Mouse (Mus musculus): ENCODE results near the gene Actr3.
"Not testable (repeated sequence)": the region's sequence is repeated elsewhere in the genome, so short reads cannot be mapped to it uniquely, and the experiment has no call there.

Gene Actr3

DNA sequence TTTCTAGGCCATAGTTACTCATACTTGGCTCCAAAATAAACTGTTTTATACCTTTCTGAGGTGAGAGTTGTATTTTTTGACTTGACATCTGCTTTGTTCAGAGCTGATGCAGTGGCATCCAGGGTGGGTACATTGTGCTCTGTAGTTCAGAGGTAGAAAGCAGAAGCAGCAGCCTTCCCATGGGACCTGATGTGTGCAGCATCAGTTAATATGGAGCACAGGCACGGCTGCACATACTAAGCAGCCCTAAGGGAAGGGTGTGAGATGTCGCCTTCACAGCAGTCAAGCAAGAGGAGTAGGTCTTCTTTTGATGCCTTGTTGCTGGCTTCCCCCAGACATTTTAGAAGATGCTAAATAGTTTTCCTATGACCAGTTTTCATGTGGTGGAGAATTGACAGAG, 3.3 kb upstream of the Actr3 start:
- DNase-seq (ENCODE audit: low read depth, low spot score) = no peak

DNA sequence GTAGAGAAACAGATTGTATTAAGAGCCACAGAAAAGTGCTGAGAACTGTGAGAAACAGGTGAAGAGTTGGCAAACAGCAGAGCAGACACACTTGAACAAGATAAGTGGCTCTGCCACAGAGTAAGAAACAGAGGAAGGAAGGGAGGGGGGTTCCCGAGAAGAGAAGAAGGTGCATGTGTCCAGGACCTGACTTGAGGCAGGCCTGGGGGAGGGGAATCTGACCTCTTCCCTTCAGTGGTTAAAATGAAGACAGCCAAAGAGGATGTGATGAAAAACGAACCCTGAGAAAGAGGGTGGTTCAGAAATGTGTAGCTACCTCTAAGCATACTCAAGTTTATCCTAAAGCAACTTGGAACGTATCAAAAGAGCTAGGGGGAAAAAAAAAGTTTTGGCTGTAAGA, 2.4 kb upstream of the Actr3 start:
- no peak for DNase-seq (ENCODE audit: low read depth, low spot score)

DNA sequence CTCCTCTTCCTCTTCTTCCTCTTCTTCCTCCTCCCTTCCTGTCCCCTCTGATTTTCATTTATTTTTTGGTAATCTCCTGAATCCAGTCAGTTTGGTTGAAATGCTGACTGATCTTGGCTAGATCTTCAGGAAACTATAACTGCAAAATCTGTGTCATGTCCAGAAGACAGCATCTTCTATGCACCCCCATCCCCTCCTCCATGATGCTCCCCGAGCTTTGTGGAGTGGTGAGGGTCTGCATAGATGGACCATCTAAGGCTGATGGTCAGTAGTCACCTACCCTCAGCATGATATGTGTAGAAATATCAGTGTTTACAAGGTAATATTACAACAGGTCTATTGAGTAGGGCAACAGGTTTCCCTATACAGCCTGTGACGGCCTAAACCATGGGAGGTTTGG, 1.6 kb upstream of the Actr3 start:
- DNase-seq (ENCODE audit: low read depth, low spot score) = no peak

DNA sequence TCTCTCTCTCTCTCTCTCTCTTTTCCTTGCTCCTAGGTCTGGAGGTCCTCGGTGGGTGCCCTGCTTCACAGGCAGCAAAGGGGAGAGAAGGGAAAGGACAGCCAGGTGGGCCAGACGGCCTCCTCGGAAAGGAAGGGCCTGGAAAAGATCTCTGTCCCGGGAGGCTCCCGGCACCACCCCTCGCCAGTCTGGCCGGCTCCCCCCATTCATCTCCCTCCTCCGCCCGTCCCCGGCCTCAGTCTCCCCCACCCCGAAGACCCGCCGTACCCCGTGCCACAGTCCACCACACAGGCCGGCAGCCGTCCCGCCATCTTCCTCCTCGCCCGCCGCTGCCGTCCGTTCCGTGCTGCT, 534 bp downstream of the Actr3 start:
- no peak for DNase-seq (ENCODE audit: low read depth, low spot score)

DNA sequence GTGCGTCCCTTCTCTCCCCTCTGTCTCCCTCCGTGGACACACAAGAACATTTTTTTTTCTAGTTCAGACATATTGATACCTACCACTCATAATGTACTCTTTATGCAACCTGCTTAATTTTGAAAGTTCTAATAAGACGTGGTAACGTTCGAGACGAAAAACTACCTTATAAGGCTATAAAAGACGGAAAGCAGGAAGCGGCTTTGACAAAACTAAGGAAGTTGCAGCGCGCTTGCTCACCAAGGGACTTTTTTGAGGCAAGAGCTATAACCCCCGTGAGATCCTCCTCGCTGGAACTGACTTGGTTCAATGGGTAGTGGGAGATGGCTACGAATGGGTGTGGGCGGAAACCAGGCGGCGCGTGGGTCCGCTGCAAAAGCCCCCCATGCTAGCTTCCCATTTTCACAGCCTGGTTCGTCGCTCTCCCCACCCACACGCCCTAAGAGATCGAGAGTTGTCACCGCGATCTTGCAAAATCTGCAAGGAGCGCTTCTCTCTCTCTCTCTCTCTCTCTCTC, 984 bp downstream of the Actr3 start:
- no peak for DNase-seq (ENCODE audit: low read depth, low spot score)

DNA sequence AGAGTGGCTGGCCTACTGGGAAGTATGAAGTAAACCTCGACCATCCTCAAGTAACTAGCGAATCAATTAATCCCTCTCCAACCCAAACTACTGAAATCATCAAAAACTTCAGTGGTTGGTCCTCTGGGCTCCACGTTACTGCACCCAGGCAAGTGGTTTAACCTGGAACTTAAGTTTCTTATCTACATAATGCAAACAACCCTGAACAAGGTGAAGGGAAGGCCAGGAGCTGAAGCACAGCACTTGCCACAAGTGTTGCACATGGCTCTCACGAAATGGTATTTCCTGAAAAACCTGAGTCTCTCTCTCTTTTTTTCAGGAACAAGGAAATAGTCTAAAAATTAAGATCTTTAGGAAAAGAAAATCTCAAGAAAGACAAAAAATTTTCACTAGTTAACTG, 4.2 kb downstream of the Actr3 start:
- DNase-seq (ENCODE audit: low read depth, low spot score) = no peak

DNA sequence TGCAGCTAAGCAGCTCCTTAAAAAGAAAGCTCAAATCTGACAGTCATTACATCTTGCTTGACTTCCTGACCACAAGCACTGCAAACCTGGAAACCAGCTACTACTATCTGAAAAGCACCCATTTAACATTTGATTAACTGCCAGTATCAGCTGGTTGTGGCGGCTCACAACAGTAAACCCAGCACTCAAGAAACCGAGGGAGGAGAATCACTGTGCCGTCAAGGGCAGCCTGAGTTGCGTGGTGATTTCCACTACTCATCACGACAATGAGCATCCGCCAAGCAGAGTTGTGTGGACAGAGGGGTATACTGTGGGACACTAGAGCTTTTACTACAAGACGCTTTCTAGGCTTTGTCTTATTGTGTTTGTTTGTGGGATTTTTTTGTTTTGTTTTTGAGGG, 4.8 kb downstream of the Actr3 start:
- no peak for DNase-seq (ENCODE audit: low read depth, low spot score)

DNA sequence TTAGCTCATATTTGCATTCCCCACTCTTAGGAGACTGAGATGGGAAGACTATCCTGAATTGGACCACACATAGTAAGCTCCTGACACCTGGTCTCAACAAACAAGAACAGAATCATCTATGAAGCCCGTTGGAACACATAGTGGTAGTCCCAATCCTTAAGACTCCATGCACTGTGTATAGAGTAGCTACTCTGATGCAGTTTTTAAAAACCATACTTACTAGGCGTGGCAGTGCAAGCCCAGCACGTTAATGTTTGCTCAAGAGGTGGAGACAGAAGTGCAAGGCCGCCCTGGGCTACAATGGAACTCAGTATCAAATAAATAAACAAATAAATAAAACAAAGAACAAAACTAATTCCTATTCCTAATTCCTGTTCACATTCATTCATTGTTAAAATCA, 5.5 kb downstream of the Actr3 start:
- no peak for DNase-seq (ENCODE audit: low read depth, low spot score)

DNA sequence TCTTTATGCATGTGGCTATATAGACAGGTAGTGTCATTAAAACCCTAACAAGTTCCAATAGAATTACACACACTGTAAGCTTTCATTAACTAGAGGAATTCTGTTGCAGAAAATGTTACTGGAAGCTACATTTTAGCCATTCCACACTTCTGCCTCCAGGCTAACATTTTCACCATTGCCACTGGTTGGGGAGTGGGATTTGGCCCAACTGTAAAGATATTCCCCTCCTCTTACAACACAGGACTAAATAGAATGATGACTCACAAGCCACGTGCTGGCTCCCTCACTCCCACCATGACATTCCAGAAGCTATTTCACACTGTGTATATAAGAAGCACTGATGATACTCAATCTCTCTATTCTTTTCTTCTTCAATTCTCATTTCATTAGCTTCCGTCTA, 7.2 kb downstream of the Actr3 start:
- DNase-seq (ENCODE audit: low read depth, low spot score) = no peak

DNA sequence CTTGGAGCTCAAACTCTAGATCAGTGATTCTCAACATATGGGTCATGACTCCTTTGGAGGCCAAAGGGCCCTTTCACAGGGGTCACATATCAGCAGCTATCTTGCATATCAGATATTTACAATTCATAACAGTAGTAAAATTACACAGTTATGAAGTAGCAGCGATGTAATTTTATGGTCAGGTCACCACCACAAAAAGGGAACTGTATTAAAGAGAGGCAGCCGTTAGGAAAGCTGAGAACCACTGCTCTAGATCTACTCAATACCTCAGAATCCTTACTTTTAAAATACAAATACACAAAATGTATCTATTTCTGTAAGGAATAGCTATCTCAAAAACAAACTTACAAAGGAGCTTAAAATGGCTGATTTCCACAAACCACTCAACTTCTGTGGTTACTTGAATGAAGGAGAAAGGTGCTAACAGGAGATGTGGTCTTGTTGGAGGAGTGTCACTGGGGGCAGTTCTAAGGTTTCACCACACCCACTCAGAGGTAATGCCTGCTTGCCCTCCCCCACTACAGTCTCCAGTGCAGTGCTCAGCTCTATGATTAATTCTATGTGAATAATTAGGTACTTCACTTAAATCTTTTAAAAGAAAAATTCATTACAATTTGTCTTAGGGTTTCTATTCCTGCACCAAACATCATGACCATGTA, 9.0 kb downstream of the Actr3 start:
- DNase-seq (ENCODE audit: low read depth, low spot score) = no peak

DNA sequence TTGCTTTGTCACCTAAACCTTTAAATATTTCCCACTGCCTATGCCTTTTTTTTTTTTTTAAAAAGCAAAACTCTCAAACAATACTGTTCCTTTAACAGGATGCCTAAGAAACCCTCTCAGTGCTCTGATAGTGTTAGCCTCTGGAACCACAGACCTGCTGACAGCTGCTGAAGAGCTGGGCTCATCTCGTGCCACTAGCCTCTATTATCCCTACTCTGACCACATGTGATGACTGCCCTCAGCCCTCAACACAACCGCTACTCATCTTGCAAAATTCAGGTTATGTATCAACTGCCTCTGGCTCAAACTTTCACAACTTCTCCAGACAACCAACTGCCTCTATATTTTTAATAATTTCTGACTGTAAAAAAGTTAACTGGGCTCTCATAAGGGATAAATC, 15.6 kb downstream of the Actr3 start:
- no peak for DNase-seq (ENCODE audit: low read depth, low spot score)

DNA sequence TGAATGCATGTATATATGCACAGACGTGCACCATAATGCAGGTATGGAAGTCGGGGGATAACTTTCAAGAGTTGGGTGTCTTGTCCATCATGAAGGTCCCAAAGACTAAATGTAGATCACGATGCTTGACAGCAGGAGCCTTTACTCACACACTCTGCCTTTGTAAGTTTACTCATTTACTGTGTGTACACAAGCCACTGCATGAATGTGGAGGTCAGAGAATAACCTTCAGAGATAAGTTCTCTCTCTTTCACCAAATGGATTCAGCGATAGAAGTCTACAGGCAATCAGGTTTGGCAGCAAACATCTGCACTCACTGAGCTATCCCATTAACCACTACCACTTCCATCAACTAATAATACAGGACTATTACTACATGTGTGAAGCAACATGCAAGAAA, 16.8 kb downstream of the Actr3 start:
- DNase-seq (ENCODE audit: low read depth, low spot score) = no peak

DNA sequence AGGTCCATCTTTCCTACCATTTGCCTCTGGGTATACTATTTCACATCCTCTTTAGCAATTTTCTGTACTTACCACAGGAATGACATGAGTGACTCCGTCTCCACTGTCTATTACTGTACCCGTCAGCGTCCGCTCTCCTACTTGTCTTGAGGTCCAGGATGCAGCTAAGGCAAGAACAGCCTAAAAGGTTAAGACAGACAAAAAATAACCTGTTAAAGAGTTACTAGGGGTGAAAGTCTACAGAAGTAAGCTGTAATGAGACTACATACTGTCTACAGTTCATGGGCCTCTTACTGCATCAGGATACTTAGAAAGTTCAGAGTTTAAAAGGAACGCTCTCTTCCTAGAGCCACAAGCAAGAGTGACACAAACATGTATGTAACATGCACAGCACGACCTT, 28.3 kb downstream of the Actr3 start:
- DNase-seq (ENCODE audit: low read depth, low spot score) = no peak

DNA sequence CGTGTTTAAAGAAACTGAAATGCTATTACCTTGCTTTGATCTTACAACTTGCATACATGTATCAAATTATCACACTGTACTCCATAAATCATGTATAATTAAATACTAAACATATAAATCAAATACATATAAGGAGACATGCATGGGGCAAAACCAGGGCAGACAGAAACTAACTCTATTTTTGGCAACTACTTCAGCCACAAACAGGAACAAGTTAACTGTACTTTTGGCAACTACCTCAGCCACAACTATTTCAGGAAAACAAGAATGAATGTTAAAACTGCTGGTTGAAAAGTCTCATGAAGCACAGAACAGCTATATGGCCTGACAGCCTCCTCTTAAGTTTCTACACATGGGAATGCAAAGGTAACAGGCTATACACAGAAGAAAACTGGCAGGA, 40.1 kb downstream of the Actr3 start:
- no peak for DNase-seq (ENCODE audit: low read depth, low spot score)

DNA sequence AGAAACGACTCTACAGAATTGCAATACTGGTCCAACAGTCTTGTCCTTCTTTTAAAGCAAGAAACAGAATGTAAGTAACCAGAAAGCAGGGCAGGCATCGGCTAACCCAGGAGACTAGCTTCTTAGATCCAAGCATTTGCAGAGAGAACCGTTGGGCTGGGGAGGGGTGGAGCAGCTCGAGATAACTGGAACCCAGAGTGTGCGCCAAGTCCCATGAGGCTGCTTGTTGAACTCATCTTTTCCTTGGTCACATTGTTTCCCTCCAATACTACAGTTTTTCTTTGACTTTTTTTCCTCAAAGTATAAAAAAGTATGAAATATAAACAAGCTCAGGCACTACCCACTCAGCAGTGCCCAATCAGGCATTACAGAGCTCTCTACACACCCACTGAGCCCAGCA, 42.2 kb downstream of the Actr3 start:
- not testable (repeated sequence) for DNase-seq (ENCODE audit: low read depth, low spot score)

DNA sequence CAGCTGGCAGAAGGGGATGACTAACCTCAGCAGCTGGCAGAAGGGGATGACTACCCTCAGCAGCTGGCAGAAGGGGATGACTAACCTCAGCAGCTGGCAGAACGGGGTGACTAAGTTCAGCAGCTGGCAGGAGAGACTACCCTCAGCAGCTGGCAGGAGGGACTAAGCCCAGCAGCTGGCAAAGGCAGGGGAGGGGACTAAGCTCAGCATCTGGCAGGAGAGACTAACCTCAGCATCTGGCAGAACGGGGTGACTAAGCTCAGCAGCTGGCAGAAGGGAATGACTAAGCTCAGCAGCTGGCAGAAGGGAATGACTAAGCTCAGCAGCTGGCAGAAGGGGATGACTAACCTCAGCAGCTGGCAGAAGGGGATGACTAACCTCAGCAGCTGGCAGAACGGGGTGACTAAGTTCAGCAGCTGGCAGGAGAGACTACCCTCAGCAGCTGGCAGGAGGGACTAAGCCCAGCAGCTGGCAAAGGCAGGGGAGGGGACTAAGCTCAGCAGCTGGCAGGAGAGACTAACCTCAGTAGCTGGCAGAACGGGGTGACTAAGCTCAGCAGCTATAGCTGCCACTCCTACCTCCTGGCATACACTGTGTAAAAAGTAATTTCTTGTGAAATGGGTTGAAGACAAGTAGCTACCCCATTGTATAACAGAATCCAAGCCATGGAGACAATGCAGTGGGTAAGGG, 45.3 kb downstream of the Actr3 start:
- not testable (repeated sequence) for DNase-seq (ENCODE audit: low read depth, low spot score)

DNA sequence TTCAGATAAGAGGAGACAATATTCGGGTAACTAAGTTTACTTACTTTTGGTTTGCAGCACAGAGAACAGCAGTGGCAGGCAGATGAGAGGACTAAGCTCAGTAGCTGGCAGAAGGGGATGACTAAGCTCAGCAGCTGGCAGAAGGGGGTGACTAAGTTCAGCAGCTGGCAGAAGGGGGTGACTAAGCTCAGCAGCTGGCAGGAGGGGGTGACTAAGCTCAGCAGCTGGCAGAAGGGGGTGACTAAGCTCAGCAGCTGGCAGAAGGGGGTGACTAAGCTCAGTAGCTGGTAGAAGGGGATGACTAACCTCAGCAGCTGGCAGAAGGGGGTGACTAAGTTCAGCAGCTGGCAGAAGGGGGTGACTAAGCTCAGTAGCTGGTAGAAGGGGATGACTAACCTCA, 45.9 kb downstream of the Actr3 start:
- not testable (repeated sequence) for DNase-seq (ENCODE audit: low read depth, low spot score)

DNA sequence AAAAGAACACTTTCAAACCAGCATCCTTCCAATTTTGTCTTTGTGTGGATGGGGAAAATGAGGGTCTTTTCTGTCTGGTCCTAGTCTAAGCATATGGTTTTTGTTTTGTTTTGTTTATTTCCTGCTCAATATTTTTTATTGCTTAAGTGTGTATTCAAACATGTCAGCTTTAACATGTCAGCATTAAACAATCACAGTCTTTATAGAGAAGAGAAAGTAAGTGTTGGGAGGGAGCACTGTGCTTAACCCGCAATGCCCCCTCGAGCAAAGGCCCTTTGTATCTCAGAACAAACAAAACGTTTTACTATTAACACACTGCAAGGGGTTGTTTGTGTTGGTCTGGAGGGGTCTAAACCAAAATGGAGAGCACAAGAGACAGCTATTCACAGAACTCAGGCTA, 47.2 kb downstream of the Actr3 start:
- DNase-seq (ENCODE audit: low read depth, low spot score) = no peak

DNA sequence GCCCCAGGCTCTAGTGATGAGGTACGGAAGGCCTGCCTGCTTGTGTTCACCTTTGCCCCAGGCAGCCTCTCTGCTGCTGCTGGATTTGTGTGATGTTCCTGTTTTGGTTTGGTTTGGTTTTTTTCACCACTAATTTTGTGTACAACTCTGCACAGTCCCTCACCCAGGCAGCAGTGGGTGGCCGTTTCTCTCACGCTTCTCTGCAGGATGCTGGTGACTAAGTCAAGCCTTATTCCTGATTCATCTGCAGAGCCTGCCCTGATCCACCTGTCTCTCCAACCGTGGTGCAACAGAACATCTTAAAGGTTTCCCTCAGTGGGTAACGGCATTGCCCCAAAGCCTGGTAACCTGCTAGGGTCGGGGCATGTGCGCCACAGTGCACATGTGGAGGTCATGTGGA, 49.3 kb downstream of the Actr3 start:
- DNase-seq (ENCODE audit: low read depth, low spot score) = no peak

DNA sequence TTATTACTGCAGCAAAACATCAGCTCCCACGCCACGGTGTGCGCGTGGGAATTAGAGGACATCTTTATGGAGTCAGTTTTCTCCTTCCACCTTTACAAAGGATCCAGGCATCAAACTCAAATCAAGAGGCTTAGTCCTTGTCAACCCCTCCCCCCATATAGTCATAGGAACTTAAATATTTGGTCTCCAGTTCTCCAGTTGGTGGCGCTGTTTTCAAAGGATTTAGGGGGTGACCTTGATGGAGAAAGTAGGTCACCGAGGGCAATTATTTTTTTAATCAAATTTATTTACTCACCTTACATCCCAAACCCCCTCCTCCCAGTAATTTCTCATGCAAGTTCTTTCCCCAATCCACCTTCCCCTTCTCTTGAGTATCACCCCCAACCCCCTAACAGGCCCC, 52.9 kb downstream of the Actr3 start:
- no peak for DNase-seq (ENCODE audit: low read depth, low spot score)

DNA sequence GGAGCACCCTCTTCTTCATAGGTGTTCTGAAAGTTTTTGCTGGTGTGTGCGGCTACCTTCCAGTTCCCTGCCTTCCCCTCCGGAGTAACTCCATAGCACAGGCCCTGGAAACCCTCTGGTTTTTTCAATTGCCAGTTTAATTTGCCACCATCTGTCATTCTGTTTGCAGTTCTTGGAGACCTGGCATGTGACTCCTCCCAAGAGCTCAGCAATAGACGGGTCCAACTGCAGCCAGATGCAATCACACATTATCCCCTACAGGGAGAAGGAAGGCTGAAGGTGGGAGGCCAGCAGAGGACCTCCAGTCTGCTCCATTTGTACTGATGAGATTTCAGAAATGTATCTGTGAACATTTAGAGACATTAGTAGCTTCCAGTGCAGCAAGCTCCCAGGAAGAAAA, 56.6 kb downstream of the Actr3 start:
- DNase-seq (ENCODE audit: low read depth, low spot score) = no peak

DNA sequence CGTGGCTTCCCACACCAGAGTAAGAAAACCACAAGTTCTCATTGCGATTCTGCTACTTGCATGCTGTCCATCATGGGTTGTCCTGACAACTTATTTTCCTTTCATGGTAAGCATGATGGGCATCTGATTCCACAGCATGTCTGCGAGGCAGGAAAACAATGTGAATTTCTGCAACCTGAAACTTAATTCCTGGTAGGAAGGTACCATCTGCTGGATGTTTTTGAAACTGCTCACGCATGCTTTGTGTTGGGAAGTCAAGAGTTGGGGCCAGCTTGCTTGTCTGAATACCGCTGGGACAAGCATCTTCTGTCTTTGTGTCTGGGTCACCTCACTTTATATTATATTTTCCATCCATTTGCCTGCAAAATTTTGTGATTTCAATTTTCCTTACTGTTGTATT, 62.7 kb downstream of the Actr3 start:
- peak; percentile 23 for DNase-seq (ENCODE audit: low read depth, low spot score)

DNA sequence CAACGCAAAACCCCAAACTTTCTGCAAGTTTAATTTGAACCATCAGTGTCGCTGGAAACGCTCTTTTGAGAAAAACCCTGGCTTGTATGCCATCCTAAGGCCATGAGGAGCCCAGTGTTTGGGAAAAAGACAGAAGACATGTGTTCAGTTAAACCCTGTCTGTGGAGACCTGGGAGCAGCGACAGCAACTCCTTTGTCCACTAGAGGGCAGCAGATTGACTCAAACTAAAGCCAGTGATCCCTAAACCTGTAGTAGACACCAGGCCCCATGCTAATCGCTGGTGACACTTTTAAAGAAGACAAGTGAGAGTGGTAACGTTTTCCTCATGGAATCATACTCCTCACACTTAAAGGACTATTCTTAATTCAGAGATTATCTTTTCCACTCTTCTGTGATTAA, 64.7 kb downstream of the Actr3 start:
- peak; percentile 69 for DNase-seq (ENCODE audit: low read depth, low spot score)

DNA sequence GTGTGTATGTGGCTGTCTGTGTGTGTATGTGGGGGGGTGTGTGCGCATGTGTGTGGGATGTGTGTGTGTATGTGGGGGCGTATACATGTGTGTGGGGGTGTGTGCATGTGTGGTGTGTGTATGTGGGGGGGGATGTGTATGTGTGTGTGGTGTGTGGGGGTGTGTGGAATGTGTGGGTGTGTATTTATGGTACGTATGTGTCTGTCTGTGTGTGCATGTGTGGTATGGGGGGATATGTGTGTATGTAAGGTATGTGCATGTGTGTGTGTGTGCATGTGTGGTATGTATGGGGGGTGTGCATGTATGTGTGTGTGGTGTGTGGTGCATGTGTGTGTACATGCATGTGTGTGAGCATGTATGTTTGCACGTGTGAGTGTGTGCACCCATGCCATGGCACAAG, 70.0 kb downstream of the Actr3 start:
- no peak for DNase-seq (ENCODE audit: low read depth, low spot score)

All from retina, adult 2 months (tissue).